Mouse (Mus musculus) frontal cortex, postnatal 14 days (tissue): ENCODE data around the gene Pvalb.

Source experiments
- DNase-seq, 2 experiments: peaks; one replicate each; pipeline ENCODE4 v3.0.0; 2022; ENCODE audit warnings: low spot score in 2 of 2

Pvalb gene

GRCm38 (mm10) chr15:78158335-78158734, 47.9 kb downstream of the Pvalb start:
- DNase-seq = no peak

- no peak for DNase-seq
These were observed 48.4 kb downstream of the Pvalb start for GRCm38 (mm10) chr15:78157824-78158223.

GRCm38 (mm10) chr15:78157330-78157729, 48.9 kb downstream of the Pvalb start:
- no peak for DNase-seq

- no peak for DNase-seq
These were observed 50.8 kb downstream of the Pvalb start for GRCm38 (mm10) chr15:78155421-78155820.

- no peak for DNase-seq
These were observed 53.0 kb downstream of the Pvalb start for GRCm38 (mm10) chr15:78153045-78153775.

- DNase-seq = no peak
These were observed 57.6 kb downstream of the Pvalb start for GRCm38 (mm10) chr15:78148565-78148964.
